Mouse (Mus musculus): ENCODE results near the gene Tcf7l1. TPM values are rescaled to one million over a fixed set of nuclear protein-coding genes. Genes with fewer than 3 reads are reported as not detected.

Gene Tcf7l1
- polyA plus RNA-seq, 1 experiment from 2014 or later, result 7.8 TPM

DNA sequence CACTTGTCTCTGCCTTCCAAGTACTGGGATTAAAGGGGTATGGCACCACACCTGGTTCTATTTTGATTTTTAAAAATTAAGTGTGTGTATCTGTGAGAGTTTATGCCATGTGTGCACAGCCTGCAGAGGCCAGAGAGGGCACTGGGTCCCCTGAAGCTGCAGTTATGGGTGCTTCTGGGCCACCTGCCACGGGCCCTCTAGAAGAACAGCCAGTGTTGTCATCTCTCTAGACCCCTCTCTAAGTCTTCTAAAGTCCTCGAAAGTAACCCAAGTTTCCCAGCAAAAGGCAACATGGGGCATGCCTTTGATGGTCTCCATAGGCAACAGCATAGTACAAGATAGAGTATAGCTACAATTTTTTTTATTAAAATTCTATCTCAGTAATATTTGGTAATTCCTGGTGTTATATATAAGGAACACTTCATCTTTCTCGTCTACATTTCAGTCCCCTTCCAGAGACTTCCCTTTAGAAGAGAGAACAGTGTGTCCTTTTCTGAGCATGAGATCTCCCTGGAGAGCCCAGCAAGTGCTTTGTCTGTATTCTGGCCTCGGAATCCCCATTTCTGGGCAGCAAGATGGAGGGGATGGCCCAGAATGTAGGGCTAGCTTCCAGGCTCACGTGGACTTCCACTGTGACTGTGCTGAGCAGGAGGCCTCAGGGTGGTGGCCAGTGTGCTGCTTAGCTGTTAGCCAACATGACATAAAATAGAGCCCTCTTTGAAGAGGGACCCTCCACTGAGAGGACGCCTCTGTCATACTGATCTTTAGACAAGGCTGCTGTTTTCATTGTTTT lies 195.8 kb downstream of the Tcf7l1 start:
- H3K4me3 ChIP-seq (replicated peaks; ENCODE audit: low read depth, low read length), result no peak overlapping the region
- H3K27me3 ChIP-seq (ENCODE audit: control insufficient read depth, insufficient read depth, low read length), result no peaks in the 10 kb centered on the region
- no peak overlapping the region for H3K4me2 ChIP-seq (ENCODE audit: low read length)
- no peak overlapping the region for H3K9ac ChIP-seq (replicated peaks; ENCODE audit: low read length)
- peaks cover 8% of the 10 kb centered on the region; the same call in 1 of the 2 replicates for H3K4me1 ChIP-seq (ENCODE audit: control insufficient read depth, insufficient read depth, low read length)
- ATAC-seq (ENCODE audit: low FRiP score, low TSS enrichment) (no peak), DNase-seq (no peak)
- no peaks in the 10 kb centered on the region for H3K36me3 ChIP-seq (ENCODE audit: control insufficient read depth, insufficient read depth, low read length)
- WGBS, result 83% methylated on average over 6 of the region's 6 CpGs
- no peak overlapping the region for H3K27ac ChIP-seq (replicated peaks; ENCODE audit: low read depth, low read length)
- no peaks in the 10 kb centered on the region for H3K9me3 ChIP-seq (ENCODE audit: control insufficient read depth, low read length)

DNA sequence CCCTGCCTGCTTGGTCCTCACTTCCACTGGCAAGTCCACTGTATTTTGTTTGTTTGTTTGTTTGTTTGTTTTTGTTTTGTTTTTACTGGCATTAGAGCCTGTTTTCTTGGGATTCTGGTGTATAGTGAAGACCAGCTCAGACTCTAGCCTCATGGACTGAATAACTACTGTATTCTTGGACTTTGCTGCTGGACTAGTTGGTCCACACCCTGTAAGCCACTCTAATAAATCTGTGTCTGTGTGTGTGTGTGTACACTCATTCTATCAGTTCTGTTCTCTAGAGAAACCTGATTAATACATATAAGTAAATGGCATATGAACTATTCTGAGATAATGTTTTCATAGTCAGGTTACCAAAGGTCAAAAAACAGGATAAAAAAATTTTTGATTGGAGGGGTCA lies 198.9 kb downstream of the Tcf7l1 start:
- Histone ChIP-seq H3K4me2 (ENCODE audit: low read length) (no peak overlapping the region), H3K9ac (replicated peaks; ENCODE audit: low read length) (no peak overlapping the region), H3K4me3 (replicated peaks; ENCODE audit: low read depth, low read length) (no peak overlapping the region), H3K27me3 (ENCODE audit: control insufficient read depth, insufficient read depth, low read length) (no peaks in the 10 kb centered on the region), H3K4me1 (ENCODE audit: control insufficient read depth, insufficient read depth, low read length) (no peaks in the 10 kb centered on the region), H3K36me3 (ENCODE audit: control insufficient read depth, insufficient read depth, low read length) (peaks cover 6% of the 10 kb centered on the region; the same call in 1 of the 2 replicates), H3K27ac (replicated peaks; ENCODE audit: low read depth, low read length) (no peak overlapping the region), H3K9me3 (ENCODE audit: control insufficient read depth, low read length) (no peaks in the 10 kb centered on the region)
- ATAC-seq (ENCODE audit: low FRiP score, low TSS enrichment) (no peak), DNase-seq (no peak)

DNA sequence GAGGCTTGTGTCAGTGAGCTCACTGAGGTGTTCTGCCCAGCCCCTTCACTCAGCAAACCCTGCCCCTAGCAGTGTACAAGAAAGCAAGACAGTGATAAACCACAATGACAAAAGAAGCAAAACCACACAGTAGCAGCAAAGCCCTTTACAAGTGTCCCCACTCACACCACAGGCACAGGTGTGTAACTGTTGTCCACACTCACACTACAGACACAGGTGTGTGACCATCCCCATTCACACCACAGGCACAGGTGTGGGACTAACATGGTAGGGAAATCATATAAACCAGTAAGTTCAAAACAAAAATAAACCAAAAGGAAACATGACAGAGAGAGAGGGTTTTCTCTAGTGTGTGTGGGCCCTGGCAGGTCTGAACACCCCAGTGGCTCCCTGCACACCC lies 200.7 kb downstream of the Tcf7l1 start:
- ATAC-seq (ENCODE audit: low FRiP score, low TSS enrichment), result no peak

DNA sequence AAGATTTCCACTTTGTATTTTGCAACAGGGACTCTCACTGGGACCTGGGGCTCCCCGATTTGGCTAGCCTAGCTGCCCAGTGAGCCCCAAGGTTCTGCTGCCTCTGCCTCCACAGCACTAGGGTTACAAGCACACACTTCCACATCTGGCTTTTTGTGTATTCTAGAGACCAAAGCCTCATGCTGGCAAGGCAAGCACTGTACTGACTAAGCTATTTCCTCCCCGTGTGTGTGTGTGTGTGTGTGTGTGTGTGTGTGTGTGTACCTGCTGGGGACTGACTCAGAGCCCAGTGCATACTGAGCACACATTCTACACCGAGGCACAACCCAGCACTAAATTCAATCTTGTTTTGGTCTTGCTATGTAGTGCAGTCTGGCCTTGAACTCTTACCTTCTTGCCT lies 202.4 kb downstream of the Tcf7l1 start:
- WGBS, result 84% methylated on average over 3 of the region's 3 CpGs
- H3K4me1 ChIP-seq (ENCODE audit: control insufficient read depth, insufficient read depth, low read length), result no peaks in the 10 kb centered on the region
- H3K9ac ChIP-seq (replicated peaks; ENCODE audit: low read length), result no peak overlapping the region
- ATAC-seq (ENCODE audit: low FRiP score, low TSS enrichment) (no peak), DNase-seq (no peak)
- no peak overlapping the region for H3K4me2 ChIP-seq (ENCODE audit: low read length)
- peaks cover 8% of the 10 kb centered on the region; the same call in 1 of the 2 replicates for H3K36me3 ChIP-seq (ENCODE audit: control insufficient read depth, insufficient read depth, low read length)
- H3K4me3 ChIP-seq (replicated peaks; ENCODE audit: low read depth, low read length), result no peak overlapping the region
- H3K9me3 ChIP-seq (ENCODE audit: control insufficient read depth, low read length), result no peaks in the 10 kb centered on the region
- no peak overlapping the region for H3K27ac ChIP-seq (replicated peaks; ENCODE audit: low read depth, low read length)
- H3K27me3 ChIP-seq (ENCODE audit: control insufficient read depth, insufficient read depth, low read length), result no peaks in the 10 kb centered on the region

More for the DNA sequence above, 200.7 kb downstream of the Tcf7l1 start:
- H3K36me3 ChIP-seq (ENCODE audit: control insufficient read depth, insufficient read depth, low read length), result peaks cover 8% of the 10 kb centered on the region; the same call in 1 of the 2 replicates
- H3K9me3 ChIP-seq (ENCODE audit: control insufficient read depth, low read length), result no peaks in the 10 kb centered on the region
- no peak for DNase-seq
- no peak overlapping the region for H3K4me3 ChIP-seq (replicated peaks; ENCODE audit: low read depth, low read length)
- H3K27ac ChIP-seq (replicated peaks; ENCODE audit: low read depth, low read length), result no peak overlapping the region
- H3K9ac ChIP-seq (replicated peaks; ENCODE audit: low read length), result no peak overlapping the region
- H3K4me2 ChIP-seq (ENCODE audit: low read length), result no peak overlapping the region
- H3K4me1 ChIP-seq (ENCODE audit: control insufficient read depth, insufficient read depth, low read length), result no peaks in the 10 kb centered on the region
- H3K27me3 ChIP-seq (ENCODE audit: control insufficient read depth, insufficient read depth, low read length), result no peaks in the 10 kb centered on the region

DNA sequence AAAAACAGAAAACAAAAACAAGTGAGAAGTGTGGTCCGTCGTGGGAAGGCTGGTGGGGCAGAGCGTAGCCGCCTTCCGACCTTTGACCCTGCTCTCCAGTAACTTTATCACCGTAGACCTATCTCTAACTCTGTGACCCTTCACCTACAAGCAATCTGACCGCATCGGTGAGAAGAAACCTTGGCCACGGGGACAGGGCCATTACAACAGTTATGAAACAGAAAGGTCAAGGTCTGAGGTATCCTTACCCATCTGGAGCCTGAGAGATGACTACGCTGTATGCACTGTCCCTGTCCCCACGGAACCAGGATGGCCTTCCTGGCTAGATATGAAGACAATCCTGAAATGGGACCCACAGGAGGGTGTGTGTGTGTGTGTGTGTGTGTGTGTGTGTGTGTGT lies 204.9 kb downstream of the Tcf7l1 start:
- no peak for ATAC-seq (ENCODE audit: low FRiP score, low TSS enrichment)
- no peak overlapping the region for H3K4me3 ChIP-seq (replicated peaks; ENCODE audit: low read depth, low read length)
- DNase-seq, result no peak
- no peaks in the 10 kb centered on the region for H3K9me3 ChIP-seq (ENCODE audit: control insufficient read depth, low read length)
- H3K36me3 ChIP-seq (ENCODE audit: control insufficient read depth, insufficient read depth, low read length), result peaks cover 14% of the 10 kb centered on the region; the same call in 1 of the 2 replicates
- WGBS, result 92% methylated on average over 11 of the region's 11 CpGs
- H3K27ac ChIP-seq (replicated peaks; ENCODE audit: low read depth, low read length), result no peak overlapping the region
- H3K4me1 ChIP-seq (ENCODE audit: control insufficient read depth, insufficient read depth, low read length), result no peaks in the 10 kb centered on the region
- H3K27me3 ChIP-seq (ENCODE audit: control insufficient read depth, insufficient read depth, low read length), result no peaks in the 10 kb centered on the region
- H3K9ac ChIP-seq (replicated peaks; ENCODE audit: low read length), result no peak overlapping the region
- no peak overlapping the region for H3K4me2 ChIP-seq (ENCODE audit: low read length)

DNA sequence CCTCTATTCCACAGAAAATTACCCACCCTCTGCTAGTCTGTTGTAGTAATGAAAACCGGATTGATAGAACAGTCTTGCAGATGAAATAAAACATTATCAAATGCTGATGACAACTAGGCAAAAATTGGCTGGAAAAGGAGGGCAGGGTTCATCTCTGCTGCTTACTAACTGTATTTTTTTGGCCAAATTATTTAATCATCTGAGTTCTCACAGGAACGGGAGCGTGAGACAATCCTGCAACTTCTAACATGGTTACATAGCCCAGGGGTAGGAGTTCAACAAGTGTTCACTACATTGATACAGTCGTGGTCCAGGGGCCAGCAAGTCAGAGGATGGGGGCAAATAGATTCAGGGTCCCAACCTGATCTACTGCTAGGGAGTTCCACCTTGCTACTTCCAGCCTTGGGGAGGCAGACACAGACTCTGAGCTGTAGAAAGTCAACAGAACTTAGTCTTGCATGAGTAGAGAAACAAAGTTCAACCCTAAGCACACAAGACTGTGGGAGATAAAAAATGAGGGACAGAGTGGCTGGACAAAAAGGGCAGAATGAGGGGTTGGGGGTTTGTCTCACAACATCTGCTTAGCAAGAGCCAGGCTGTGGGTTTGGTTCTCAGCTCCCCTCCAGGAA lies 205.7 kb downstream of the Tcf7l1 start:
- H3K9me3 ChIP-seq (ENCODE audit: control insufficient read depth, low read length), result no peaks in the 10 kb centered on the region
- no peak overlapping the region for H3K4me3 ChIP-seq (replicated peaks; ENCODE audit: low read depth, low read length)
- no peak overlapping the region for H3K9ac ChIP-seq (replicated peaks; ENCODE audit: low read length)
- no peak for ATAC-seq (ENCODE audit: low FRiP score, low TSS enrichment)
- H3K27me3 ChIP-seq (ENCODE audit: control insufficient read depth, insufficient read depth, low read length), result no peaks in the 10 kb centered on the region
- no peak overlapping the region for H3K4me2 ChIP-seq (ENCODE audit: low read length)
- no peak for DNase-seq
- H3K36me3 ChIP-seq (ENCODE audit: control insufficient read depth, insufficient read depth, low read length), result peaks cover 22% of the 10 kb centered on the region; the same call in 1 of the 2 replicates
- H3K27ac ChIP-seq (replicated peaks; ENCODE audit: low read depth, low read length), result no peak overlapping the region
- 90% methylated on average over 4 of the region's 4 CpGs for WGBS
- no peaks in the 10 kb centered on the region for H3K4me1 ChIP-seq (ENCODE audit: control insufficient read depth, insufficient read depth, low read length)

DNA sequence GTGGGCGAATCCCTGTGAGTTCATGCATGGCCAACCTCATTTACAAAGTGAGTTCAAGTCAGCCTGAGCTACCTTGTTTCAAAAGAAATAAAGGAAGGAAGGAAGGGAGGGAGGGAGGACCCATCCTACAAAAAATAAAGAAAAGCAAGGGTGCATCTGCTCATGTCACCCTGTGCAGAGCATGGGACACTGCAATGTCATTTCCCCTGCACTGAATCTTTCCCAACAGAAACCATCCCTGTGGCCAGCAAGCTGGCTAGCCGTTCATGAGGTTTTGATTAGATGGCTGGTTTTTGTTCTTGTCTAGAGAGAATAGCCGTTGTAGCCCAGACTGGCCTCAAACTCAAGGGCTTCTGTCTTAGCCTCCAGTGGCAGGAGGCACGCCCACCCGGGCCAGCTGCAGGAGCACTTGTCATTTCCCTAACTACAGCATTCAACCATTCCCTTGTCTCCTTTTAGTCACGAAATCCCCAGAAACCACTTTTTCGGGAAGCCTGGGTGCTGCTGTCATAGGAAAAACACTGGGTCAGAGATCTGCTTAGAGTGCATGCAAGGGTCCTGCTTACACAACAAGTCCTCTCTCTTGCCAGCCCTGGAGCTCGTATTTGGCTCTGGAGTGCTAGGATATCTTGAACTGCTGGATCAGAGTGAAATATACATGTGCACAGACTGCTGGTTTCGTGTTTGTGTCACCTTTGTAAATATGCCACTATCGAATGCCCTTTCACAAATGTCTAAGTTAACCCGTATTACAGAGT lies 207.2 kb downstream of the Tcf7l1 start:
- ATAC-seq (ENCODE audit: low FRiP score, low TSS enrichment) (no peak), DNase-seq (no peak)
- Histone ChIP-seq H3K27me3 (ENCODE audit: control insufficient read depth, insufficient read depth, low read length) (no peaks in the 10 kb centered on the region), H3K27ac (replicated peaks; ENCODE audit: low read depth, low read length) (no peak overlapping the region), H3K9ac (replicated peaks; ENCODE audit: low read length) (no peak overlapping the region), H3K36me3 (ENCODE audit: control insufficient read depth, insufficient read depth, low read length) (peaks cover 28% of the 10 kb centered on the region; the same call in 1 of the 2 replicates), H3K4me1 (ENCODE audit: control insufficient read depth, insufficient read depth, low read length) (no peaks in the 10 kb centered on the region), H3K4me2 (ENCODE audit: low read length) (no peak overlapping the region), H3K4me3 (replicated peaks; ENCODE audit: low read depth, low read length) (no peak overlapping the region), H3K9me3 (ENCODE audit: control insufficient read depth, low read length) (no peaks in the 10 kb centered on the region)
- WGBS, result 73% methylated on average over 11 of the region's 11 CpGs

All from midbrain, embryonic 14.5 days (tissue).